Mouse (Mus musculus) midbrain, embryonic 14.5 days (tissue): ENCODE results near the gene Ctnna2. TPM values are rescaled to one million over a fixed set of nuclear protein-coding genes. Genes with fewer than 3 reads are reported as not detected.

Experiments used
- ATAC-seq: fragments of 200-750 bp; cut with Nextera tagmentation; 2 replicates; pipeline ENCODE4 v1.8.0; 2017; ENCODE audit warnings: moderate number of reproducible peaks, moderate library complexity; ENCODE audit not compliant: low FRiP score, low TSS enrichment
- DNase-seq: peaks from one replicate; pipeline ENCODE4 v3.0.0-alpha.2; 2015
- H3K27ac ChIP-seq: fragments of 300-500 bp; sonication (generic); replicated peaks from 2 replicates; pipeline ENCODE4 v1.5.1; 2014; ENCODE audit warnings: mild to moderate bottlenecking, low read depth, low read length, moderate library complexity
- H3K27me3 ChIP-seq: fragments of 300-500 bp; sonication (generic); 2 replicates; pipeline ENCODE4 v1.6.1; 2014; ENCODE audit warnings: low read length, control low read depth, mixed read lengths; ENCODE audit not compliant: control insufficient read depth, insufficient read depth
- H3K36me3 ChIP-seq: fragments of 300-500 bp; sonication (generic); 2 replicates; pipeline ENCODE4 v1.6.1; 2014; ENCODE audit warnings: low read length, control low read depth; ENCODE audit not compliant: control insufficient read depth, insufficient read depth
- H3K4me1 ChIP-seq: fragments of 300-500 bp; sonication (generic); 2 replicates; pipeline ENCODE4 v1.6.1; 2014; ENCODE audit warnings: mild to moderate bottlenecking, antibody characterized with exemption, low read length, control low read depth; ENCODE audit not compliant: control insufficient read depth, insufficient read depth
- H3K4me2 ChIP-seq: fragments of 300-500 bp; sonication (generic); 2 replicates; pipeline ENCODE4 v1.6.1; 2014; ENCODE audit warnings: mild to moderate bottlenecking, low read length, moderate library complexity
- H3K4me3 ChIP-seq: fragments of 300-500 bp; sonication (generic); replicated peaks from 2 replicates; pipeline ENCODE4 v1.5.1; 2014; ENCODE audit warnings: low read depth, low read length
- H3K9ac ChIP-seq: fragments of 300-500 bp; sonication (generic); replicated peaks from 2 replicates; pipeline ENCODE4 v1.6.1; 2014; ENCODE audit warnings: mild to moderate bottlenecking, low read length, moderate library complexity
- H3K9me3 ChIP-seq: fragments of 300-500 bp; sonication (generic); 2 replicates; pipeline ENCODE4 v1.6.1; 2016; ENCODE audit warnings: low read length, control low read depth, mixed read lengths; ENCODE audit not compliant: control insufficient read depth
- WGBS: fragments of 180-500 bp; shearing (Covaris S2); extraction: QIAGEN DNeasy Blood & Tissue Kit; methylation state at CpG from one replicate; pipeline ENCODE4 v1.1.7; 2014; 5-methylcytosine and 5-hydroxymethylcytosine counted together
- polyA plus RNA-seq: library from polyadenylated mRNA; unstranded; fragments of >200 nt; fragmentation: Nextera tagmentation; extraction: Ambion mirVana; gene quantifications from 2 replicates; pipeline ENCODE4 v1.2.1, GENCODE M21; 2014

Ctnna2 gene
- polyA plus RNA-seq, 1 experiment from 2014 or later, result 141 TPM

DNA sequence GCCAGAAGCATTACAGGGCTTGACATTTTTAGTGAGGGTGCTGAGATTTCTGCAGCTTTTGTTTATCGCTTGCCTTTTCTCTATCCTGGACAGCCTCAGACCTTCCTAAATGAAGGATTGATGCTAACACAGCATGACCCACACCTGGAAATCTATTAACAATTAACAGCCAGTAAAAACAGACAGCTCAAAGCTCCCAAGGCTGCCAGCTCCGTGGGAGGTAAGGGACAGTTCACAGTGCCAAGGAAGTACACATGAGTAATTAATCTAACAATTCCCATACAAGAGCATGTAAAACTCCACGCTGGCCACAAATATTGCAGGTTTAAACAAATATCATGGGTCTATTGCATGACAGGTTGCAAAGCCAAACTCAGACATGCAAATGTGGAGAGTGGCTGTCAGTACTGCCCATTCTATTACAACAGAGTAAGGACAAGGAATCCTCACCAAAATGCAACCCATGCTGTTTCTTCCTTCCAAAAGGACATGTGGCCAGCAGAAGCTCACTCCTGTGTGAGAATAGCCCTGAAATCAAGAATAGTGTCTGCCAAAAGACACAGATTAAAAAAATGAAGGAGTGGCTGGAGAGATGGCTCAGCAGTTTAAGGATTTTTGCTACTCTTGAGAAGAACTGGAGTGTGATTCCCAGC is 765.6 kb downstream of the Ctnna2 start:
- Histone ChIP-seq H3K36me3 (no peaks in the 10 kb centered on the region), H3K4me1 (peaks cover 3% of the 10 kb centered on the region; the same call in 1 of the 2 replicates), H3K9me3 (no peaks in the 10 kb centered on the region), H3K4me2 (no peak overlapping the region), H3K27ac (no peak overlapping the region), H3K9ac (no peak overlapping the region; the same call in 1 of the 2 replicates), H3K27me3 (no peaks in the 10 kb centered on the region), H3K4me3 (no peak overlapping the region)
- no peak for DNase-seq
- 36% methylated on average over 3 of the region's 3 CpGs for WGBS
- ATAC-seq, result no peak

DNA sequence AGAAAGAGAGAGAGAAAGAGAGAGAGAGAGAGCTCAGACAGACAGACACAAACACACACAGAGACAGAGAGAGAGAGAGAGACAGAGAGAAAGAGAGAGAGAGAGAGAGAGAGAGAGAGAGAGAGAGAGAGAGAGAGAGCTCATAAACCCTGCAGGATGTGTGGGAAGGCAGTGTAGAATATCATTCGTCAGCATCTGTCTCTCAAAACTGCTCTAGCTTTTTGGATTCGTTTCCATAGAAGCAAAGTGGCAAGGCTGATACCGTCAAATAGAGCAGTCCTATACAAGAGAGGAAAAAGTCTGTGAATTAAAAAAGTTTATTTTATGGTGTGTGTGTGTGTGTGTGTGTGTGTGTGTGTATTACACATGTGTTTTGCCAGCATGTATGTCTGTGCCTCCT is 769.6 kb downstream of the Ctnna2 start:
- H3K4me1 ChIP-seq, result peaks cover 3% of the 10 kb centered on the region; the same call in 1 of the 2 replicates
- no peak overlapping the region for H3K9ac ChIP-seq
- DNase-seq, result no peak
- no peaks in the 10 kb centered on the region for H3K27me3 ChIP-seq
- no peaks in the 10 kb centered on the region for H3K9me3 ChIP-seq
- no peaks in the 10 kb centered on the region for H3K36me3 ChIP-seq
- WGBS, result 84% methylated on average over 3 of the region's 3 CpGs
- H3K4me2 ChIP-seq, result no peak overlapping the region
- no peak overlapping the region for H3K4me3 ChIP-seq
- no peak overlapping the region for H3K27ac ChIP-seq
- no peak for ATAC-seq

DNA sequence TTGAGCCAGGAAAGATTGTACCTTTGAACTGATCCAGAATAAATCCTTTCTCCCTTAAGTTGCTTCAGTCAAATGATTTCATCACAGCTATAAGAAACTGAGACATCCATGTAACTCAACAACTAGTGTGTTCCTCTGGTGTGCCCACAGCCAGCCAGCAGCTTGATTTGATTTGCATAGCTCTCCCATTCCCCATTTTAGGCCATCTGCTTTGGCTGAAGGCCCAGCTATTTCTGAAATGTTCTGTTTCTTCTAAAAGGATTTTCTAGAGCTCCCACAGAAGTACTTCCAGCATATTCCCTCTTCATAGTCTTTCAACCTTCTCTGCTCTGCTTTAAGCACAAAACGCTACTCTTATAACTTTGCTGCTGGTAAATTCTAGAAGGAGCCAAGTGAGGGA is 770.3 kb downstream of the Ctnna2 start:
- no peak overlapping the region for H3K9ac ChIP-seq
- no peaks in the 10 kb centered on the region for H3K27me3 ChIP-seq
- no peak for DNase-seq
- no peak overlapping the region for H3K27ac ChIP-seq
- H3K9me3 ChIP-seq, result no peaks in the 10 kb centered on the region
- H3K4me3 ChIP-seq, result no peak overlapping the region
- no peaks in the 10 kb centered on the region for H3K36me3 ChIP-seq
- H3K4me1 ChIP-seq, result peaks cover 3% of the 10 kb centered on the region; the same call in 1 of the 2 replicates
- no peak for ATAC-seq
- 95% methylated on average over 1 of the region's 1 CpGs for WGBS
- H3K4me2 ChIP-seq, result no peak overlapping the region

DNA sequence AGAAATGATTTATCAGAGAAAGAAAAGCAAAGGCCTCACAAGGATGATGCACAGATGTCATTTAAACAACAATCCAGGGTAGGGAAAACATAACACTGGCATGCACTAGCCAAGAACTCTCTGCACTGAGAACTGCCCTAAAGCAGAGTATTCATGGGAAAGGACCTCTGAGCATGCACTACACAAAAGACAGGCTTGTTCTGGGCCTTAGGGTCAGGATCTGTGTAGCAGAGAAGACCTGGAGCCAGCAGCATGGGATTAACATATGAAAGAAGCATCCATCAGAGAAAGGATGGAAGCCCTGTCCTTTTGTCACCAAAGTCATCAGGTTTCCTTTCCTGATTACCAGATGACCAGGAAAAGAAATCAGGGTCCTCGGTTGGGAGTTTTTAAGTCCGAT is 780.1 kb downstream of the Ctnna2 start:
- Histone ChIP-seq H3K4me1 (peaks cover 3% of the 10 kb centered on the region; the same call in 1 of the 2 replicates), H3K4me3 (no peak overlapping the region), H3K27ac (no peak overlapping the region), H3K27me3 (no peaks in the 10 kb centered on the region), H3K36me3 (no peaks in the 10 kb centered on the region), H3K9ac (no peak overlapping the region), H3K9me3 (no peaks in the 10 kb centered on the region), H3K4me2 (no peak overlapping the region)
- 9% methylated on average over 2 of the region's 2 CpGs for WGBS
- DNase-seq (no peak), ATAC-seq (no peak)

DNA sequence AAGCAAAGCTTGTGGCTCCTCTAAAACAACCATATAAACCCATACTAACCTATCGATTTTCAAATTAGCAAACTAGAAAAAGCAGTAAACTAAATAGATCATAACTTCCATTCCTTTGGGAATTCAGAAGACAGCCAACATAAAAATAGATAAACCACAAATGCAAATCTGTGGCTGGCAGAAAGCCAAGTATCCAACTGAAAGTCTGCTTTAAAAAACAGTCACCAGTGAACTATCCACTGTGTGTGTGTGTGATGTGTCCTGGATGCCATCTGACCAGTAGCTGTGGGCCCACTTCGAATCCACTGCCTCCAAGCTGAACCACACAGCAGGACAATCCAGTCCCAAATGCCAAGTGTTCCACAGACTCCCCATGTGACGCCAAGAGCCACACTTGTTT is 782.8 kb downstream of the Ctnna2 start:
- ATAC-seq (no peak), DNase-seq (no peak)
- no peaks in the 10 kb centered on the region for H3K9me3 ChIP-seq
- peaks cover 3% of the 10 kb centered on the region; the same call in 1 of the 2 replicates for H3K4me1 ChIP-seq
- no peak overlapping the region for H3K9ac ChIP-seq
- no peaks in the 10 kb centered on the region for H3K36me3 ChIP-seq
- H3K27ac ChIP-seq, result no peak overlapping the region
- no peak overlapping the region for H3K4me3 ChIP-seq
- H3K4me2 ChIP-seq, result no peak overlapping the region
- WGBS, result 90% methylated on average over 3 of the region's 3 CpGs
- no peaks in the 10 kb centered on the region for H3K27me3 ChIP-seq

DNA sequence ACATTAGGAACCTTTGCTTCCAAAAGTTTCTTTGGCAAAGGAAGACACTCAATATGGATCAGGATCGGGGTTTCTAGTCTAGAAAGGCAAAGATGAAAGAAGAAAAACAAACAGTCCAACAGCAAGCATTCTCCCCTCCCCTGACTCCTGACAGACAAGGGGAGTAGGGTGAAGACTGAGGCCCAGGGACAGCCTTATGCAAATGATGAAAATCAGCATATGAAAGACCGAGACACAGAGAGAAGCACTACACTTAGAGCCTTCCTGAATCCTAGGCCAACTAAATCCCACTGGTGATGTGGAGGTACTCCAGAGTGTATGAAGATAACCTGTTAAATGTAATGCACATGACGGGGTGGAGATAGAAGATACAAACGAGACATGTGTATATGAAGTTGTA is 787.9 kb downstream of the Ctnna2 start:
- Histone ChIP-seq H3K36me3 (no peaks in the 10 kb centered on the region), H3K4me3 (no peak overlapping the region), H3K27me3 (no peaks in the 10 kb centered on the region), H3K9ac (no peak overlapping the region), H3K4me1 (no peaks in the 10 kb centered on the region), H3K4me2 (no peak overlapping the region), H3K27ac (no peak overlapping the region), H3K9me3 (no peaks in the 10 kb centered on the region)
- 59% methylated on average over 4 of the region's 4 CpGs for WGBS
- no peak for ATAC-seq
- no peak for DNase-seq

DNA sequence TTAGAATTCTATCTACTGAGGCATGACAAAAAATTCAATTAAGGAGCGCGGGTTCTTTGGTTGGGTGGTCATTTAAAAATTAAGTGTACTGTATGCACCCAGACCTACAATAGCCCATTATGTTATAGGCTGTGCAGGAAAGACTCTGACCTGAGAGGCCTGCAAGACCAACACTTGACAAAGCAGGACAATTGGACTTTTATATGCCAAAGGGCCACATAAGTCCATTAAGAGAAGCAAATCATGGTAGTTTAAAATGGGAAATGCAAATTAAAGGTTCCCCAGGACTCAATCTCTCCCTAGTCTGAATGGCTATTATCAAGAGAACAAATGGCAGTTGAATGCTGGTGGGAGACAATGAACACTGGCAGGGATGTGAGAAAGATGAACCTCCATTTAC is 790.9 kb downstream of the Ctnna2 start:
- DNase-seq, result no peak
- no peaks in the 10 kb centered on the region for H3K9me3 ChIP-seq
- 38% methylated on average over 2 of the region's 2 CpGs for WGBS
- H3K27ac ChIP-seq, result no peak overlapping the region
- no peaks in the 10 kb centered on the region for H3K4me1 ChIP-seq
- no peaks in the 10 kb centered on the region for H3K27me3 ChIP-seq
- no peaks in the 10 kb centered on the region for H3K36me3 ChIP-seq
- no peak overlapping the region for H3K4me3 ChIP-seq
- no peak overlapping the region for H3K4me2 ChIP-seq
- H3K9ac ChIP-seq, result no peak overlapping the region
- ATAC-seq, result no peak

DNA sequence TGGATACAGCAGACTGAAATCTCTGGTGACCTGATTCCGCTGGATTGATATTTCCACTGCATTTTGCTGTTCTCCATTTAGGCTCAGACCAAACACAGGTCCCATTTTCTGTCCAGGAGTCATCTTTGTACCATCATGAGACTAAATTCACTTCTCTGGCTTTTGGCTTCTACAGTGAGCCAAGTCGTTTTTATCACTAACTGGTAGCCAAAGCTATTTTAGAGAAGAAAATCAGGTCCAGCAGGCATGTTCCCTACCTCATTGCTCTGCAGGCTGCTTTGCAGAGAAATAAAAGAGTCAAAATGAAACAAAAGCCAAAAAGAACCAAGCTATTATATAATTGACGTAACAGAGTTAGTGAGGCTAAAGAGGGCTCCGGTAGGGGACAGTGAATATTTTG is 793.7 kb downstream of the Ctnna2 start:
- H3K4me3 ChIP-seq, result no peak overlapping the region
- H3K27me3 ChIP-seq, result no peaks in the 10 kb centered on the region
- 76% methylated on average over 4 of the region's 4 CpGs for WGBS
- no peak for ATAC-seq
- H3K36me3 ChIP-seq, result no peaks in the 10 kb centered on the region
- H3K4me2 ChIP-seq, result no peak overlapping the region
- DNase-seq, result no peak
- no peaks in the 10 kb centered on the region for H3K9me3 ChIP-seq
- no peaks in the 10 kb centered on the region for H3K4me1 ChIP-seq
- no peak overlapping the region for H3K9ac ChIP-seq
- H3K27ac ChIP-seq, result no peak overlapping the region

DNA sequence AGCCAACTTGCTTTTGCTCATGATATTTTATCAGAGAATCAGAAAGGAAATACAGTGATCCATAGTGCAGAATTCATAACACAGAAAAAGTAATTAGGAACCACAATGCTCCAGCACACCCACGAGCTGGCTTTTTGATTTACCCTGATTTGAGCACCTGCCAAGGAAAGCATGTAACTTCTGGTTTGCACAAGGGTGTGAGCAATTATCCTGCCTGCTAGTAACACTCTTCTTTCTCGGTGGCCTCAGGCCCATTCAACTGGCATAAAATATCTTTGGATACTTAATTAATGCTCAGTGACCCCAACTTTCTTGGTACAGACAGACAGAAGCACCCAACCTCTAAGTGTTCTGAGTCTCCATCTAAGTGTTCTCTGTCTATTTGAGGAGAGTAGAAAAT is 794.6 kb downstream of the Ctnna2 start:
- no peak for ATAC-seq
- H3K4me3 ChIP-seq, result no peak overlapping the region
- no peaks in the 10 kb centered on the region for H3K4me1 ChIP-seq
- no peaks in the 10 kb centered on the region for H3K27me3 ChIP-seq
- no peak overlapping the region for H3K9ac ChIP-seq
- H3K27ac ChIP-seq, result no peak overlapping the region
- no peak overlapping the region for H3K4me2 ChIP-seq
- 85% methylated on average over 2 of the region's 2 CpGs for WGBS
- no peaks in the 10 kb centered on the region for H3K36me3 ChIP-seq
- no peaks in the 10 kb centered on the region for H3K9me3 ChIP-seq
- no peak for DNase-seq
